Mouse (Mus musculus): ENCODE measurements around the gene Yipf4. TPM values are rescaled to one million over a fixed set of nuclear protein-coding genes. Genes with fewer than 3 reads are reported as not detected.
A peak's percentile ranks its signal among the peaks of the same experiment; 100 is the strongest.
"Not testable (repeated sequence)": the region's sequence is repeated elsewhere in the genome, so short reads cannot be mapped to it uniquely, and the experiment has no call there.

The Yipf4 gene
- 47.6 and 62.7 TPM in 2 replicates for polyA plus RNA-seq (2015; fragmentation: Nextera tagmentation; extraction: Ambion mirVana)

DNA sequence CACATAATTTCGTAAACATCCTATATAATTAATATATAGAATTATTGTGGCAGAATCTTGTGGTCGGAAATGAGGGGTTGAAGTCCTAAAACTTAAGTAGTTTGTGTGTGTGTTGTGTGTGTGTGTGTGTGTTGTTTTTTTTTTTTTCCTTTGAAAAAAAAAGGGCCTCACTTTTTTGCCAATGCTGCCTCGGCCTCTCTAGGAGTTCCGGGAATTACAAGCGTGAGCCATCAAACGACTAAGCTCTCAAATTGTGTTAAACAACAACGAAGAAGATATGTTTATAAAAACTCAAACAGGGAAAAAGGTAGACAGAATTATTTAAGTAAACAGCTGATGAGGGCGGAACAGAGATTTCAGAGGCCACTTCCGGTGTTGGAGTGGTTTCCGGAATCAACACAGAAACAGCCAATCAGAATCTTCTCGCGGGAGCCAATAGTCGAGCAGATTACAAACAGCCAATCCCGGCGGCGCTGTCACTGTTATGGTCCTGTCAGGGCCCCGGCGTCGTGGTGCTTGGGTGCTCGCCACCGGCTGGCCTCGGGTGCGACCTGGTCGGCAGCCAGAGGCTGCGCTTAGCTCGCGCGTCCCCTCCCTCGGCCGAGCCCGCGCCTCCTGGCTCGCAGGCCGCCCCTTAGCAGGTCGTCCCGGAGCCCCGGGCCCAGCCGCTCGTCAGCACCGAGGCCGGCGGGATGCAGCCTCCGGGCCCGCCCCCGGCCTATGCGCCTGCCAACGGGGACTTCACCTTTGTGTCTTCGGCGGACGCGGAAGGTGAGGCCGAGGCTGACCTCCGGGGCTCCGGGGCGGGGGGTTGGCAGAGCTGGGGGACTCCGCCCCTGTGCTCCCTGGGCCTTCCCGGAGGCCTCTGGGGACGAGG, at the start of gene Yipf4:
Gene Yipf4 (plus strand): TSS at position 470 of the 877 bp plus-strand sequence.
- WGBS = 5% methylated on average over 57 of the region's 58 CpGs
- Histone ChIP-seq H3K4me3 (peak within 1 kb of the TSS; percentile 97), H3K9ac (peak within 1 kb of the TSS; percentile 90), H3K9me3 (replicated peaks) (no peaks in the 10 kb centered on the region), H3K36me3 (ENCODE audit: poor library complexity, severe bottlenecking) (peaks cover 25% of the 10 kb centered on the region), H3K27me3 (no peaks in the 10 kb centered on the region), H3K27ac (peak within 1 kb of the TSS; percentile 65), H3K4me2 (peak within 1 kb of the TSS; percentile 70), H3K4me1 (peaks cover 16% of the 10 kb centered on the region)
- ATAC-seq = peak; percentile 100

GRCm38 (mm10) chr17:74440486-74440885, 48.8 kb upstream of the Yipf4 start:
- no peak overlapping the region for H3K9ac ChIP-seq
- ATAC-seq = no peak
- no peak overlapping the region for H3K27ac ChIP-seq
- no peaks in the 10 kb centered on the region for H3K27me3 ChIP-seq
- no peaks in the 10 kb centered on the region for H3K9me3 ChIP-seq (replicated peaks)
- no peaks in the 10 kb centered on the region for H3K36me3 ChIP-seq (ENCODE audit: poor library complexity, severe bottlenecking)
- no peaks in the 10 kb centered on the region for H3K4me1 ChIP-seq
- WGBS = 83% methylated on average over 5 of the region's 5 CpGs
- no peak overlapping the region for H3K4me3 ChIP-seq
- no peak overlapping the region for H3K4me2 ChIP-seq

- Histone ChIP-seq H3K4me1 (no peaks in the 10 kb centered on the region), H3K27me3 (no peaks in the 10 kb centered on the region), H3K27ac (no peak overlapping the region), H3K36me3 (ENCODE audit: poor library complexity, severe bottlenecking) (no peaks in the 10 kb centered on the region), H3K4me3 (no peak overlapping the region), H3K9me3 (replicated peaks) (no peaks in the 10 kb centered on the region), H3K4me2 (no peak overlapping the region), H3K9ac (no peak overlapping the region)
- no peak for ATAC-seq
- WGBS = 91% methylated on average over 10 of the region's 10 CpGs
These were observed 39.5 kb upstream of the Yipf4 start for GRCm38 (mm10) chr17:74449776-74450175.

DNA sequence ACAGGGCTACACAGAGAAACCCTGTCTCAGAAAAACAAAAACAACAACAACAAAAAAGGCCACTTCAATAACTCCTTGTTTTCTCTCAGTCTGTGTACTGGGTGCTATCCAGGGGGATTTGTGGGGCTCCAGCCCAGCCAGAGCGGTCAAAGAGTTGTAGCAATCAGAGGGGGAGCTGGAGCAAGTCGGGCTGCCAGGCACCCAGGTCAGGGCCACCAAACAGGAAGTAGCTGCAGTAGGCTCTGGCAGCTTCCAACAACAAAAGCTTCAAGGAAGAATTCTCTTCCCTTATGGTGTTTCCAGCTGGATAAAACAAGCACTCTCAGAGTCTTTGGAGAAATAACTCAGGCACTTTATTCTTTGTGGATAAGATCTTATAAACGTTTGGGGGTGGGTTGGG, 35.4 kb upstream of the Yipf4 start:
- ATAC-seq = no peak
- H3K9ac ChIP-seq = no peak overlapping the region
- no peak overlapping the region for H3K27ac ChIP-seq
- 87% methylated on average over 3 of the region's 3 CpGs for WGBS
- H3K36me3 ChIP-seq (ENCODE audit: poor library complexity, severe bottlenecking) = no peaks in the 10 kb centered on the region
- no peaks in the 10 kb centered on the region for H3K9me3 ChIP-seq (replicated peaks)
- no peaks in the 10 kb centered on the region for H3K27me3 ChIP-seq
- no peak overlapping the region for H3K4me2 ChIP-seq
- no peaks in the 10 kb centered on the region for H3K4me1 ChIP-seq
- no peak overlapping the region for H3K4me3 ChIP-seq

GRCm38 (mm10) chr17:74454660-74455059, 34.6 kb upstream of the Yipf4 start:
- WGBS = 85% methylated on average over 1 of the region's 1 CpGs
- ATAC-seq = no peak
- no peak overlapping the region for H3K9ac ChIP-seq
- H3K27me3 ChIP-seq = no peaks in the 10 kb centered on the region
- H3K4me2 ChIP-seq = no peak overlapping the region
- no peak overlapping the region for H3K27ac ChIP-seq
- H3K9me3 ChIP-seq (replicated peaks) = no peaks in the 10 kb centered on the region
- no peaks in the 10 kb centered on the region for H3K4me1 ChIP-seq
- no peak overlapping the region for H3K4me3 ChIP-seq
- H3K36me3 ChIP-seq (ENCODE audit: poor library complexity, severe bottlenecking) = no peaks in the 10 kb centered on the region

GRCm38 (mm10) chr17:74455426-74455825, 33.9 kb upstream of the Yipf4 start:
- Histone ChIP-seq H3K36me3 (ENCODE audit: poor library complexity, severe bottlenecking) (no peaks in the 10 kb centered on the region), H3K9ac (no peak overlapping the region), H3K9me3 (replicated peaks) (no peaks in the 10 kb centered on the region), H3K27ac (no peak overlapping the region), H3K4me3 (no peak overlapping the region), H3K27me3 (no peaks in the 10 kb centered on the region), H3K4me2 (no peak overlapping the region), H3K4me1 (no peaks in the 10 kb centered on the region)
- WGBS = 88% methylated on average over 4 of the region's 4 CpGs
- ATAC-seq = no peak

DNA sequence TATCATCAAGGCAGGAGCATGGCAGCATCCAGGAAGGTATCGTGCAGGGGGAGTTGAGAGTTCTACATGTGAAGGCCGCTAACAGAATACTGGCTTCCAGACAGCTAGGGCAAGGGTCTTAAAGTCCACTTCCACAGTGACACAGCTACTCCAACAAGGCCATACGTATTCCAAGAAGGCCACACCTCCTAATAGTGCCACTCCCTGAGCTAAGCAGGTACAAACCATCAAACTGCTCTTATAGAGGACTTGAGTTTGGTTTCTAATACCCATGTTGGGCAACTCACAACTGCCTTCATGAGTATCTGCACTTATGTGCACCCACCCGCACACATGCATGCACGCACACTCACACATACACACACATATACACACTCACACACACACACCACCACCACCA, 32.5 kb upstream of the Yipf4 start:
- no peak for ATAC-seq
- no peak overlapping the region for H3K9ac ChIP-seq
- WGBS = 92% methylated on average over 5 of the region's 5 CpGs

GRCm38 (mm10) chr17:74457972-74458677, 31.2 kb upstream of the Yipf4 start:
- ATAC-seq = no peak
- Histone ChIP-seq H3K4me1 (no peaks in the 10 kb centered on the region), H3K27me3 (no peaks in the 10 kb centered on the region), H3K36me3 (ENCODE audit: poor library complexity, severe bottlenecking) (no peaks in the 10 kb centered on the region), H3K4me2 (no peak overlapping the region), H3K9ac (no peak overlapping the region), H3K4me3 (no peak overlapping the region), H3K9me3 (replicated peaks) (no peaks in the 10 kb centered on the region), H3K27ac (no peak overlapping the region)
- 81% methylated on average over 10 of the region's 10 CpGs for WGBS

More for the DNA sequence above, 32.5 kb upstream of the Yipf4 start:
- Histone ChIP-seq H3K4me1 (no peaks in the 10 kb centered on the region), H3K36me3 (ENCODE audit: poor library complexity, severe bottlenecking) (no peaks in the 10 kb centered on the region), H3K27me3 (no peaks in the 10 kb centered on the region), H3K4me3 (no peak overlapping the region), H3K4me2 (no peak overlapping the region), H3K27ac (no peak overlapping the region), H3K9me3 (replicated peaks) (no peaks in the 10 kb centered on the region)

- no peaks in the 10 kb centered on the region for H3K9me3 ChIP-seq (replicated peaks)
- no peak within 1 kb of the TSS for H3K27ac ChIP-seq
- ATAC-seq = no peak
- H3K4me1 ChIP-seq = no peaks in the 10 kb centered on the region
- no peaks in the 10 kb centered on the region for H3K27me3 ChIP-seq
- H3K4me2 ChIP-seq = no peak within 1 kb of the TSS
- H3K36me3 ChIP-seq (ENCODE audit: poor library complexity, severe bottlenecking) = no peaks in the 10 kb centered on the region
- no peak within 1 kb of the TSS for H3K4me3 ChIP-seq
- 57% methylated on average over 8 of the region's 8 CpGs for WGBS
- H3K9ac ChIP-seq = no peak within 1 kb of the TSS
These were observed 30.4 kb upstream of the Yipf4 start, which contains the start of gene Nlrc4 for GRCm38 (mm10) chr17:74458711-74459408. Gene Nlrc4 (minus strand): TSS chr17:74459142.

GRCm38 (mm10) chr17:74463510-74463909, 25.8 kb upstream of the Yipf4 start:
- Histone ChIP-seq H3K9me3 (replicated peaks) (no peaks in the 10 kb centered on the region), H3K4me1 (no peaks in the 10 kb centered on the region), H3K27me3 (no peaks in the 10 kb centered on the region), H3K27ac (no peak overlapping the region), H3K4me2 (no peak overlapping the region), H3K9ac (no peak overlapping the region), H3K36me3 (ENCODE audit: poor library complexity, severe bottlenecking) (no peaks in the 10 kb centered on the region), H3K4me3 (no peak overlapping the region)
- ATAC-seq = no peak

GRCm38 (mm10) chr17:74467981-74468380, 21.3 kb upstream of the Yipf4 start:
- not testable (repeated sequence) for H3K9ac ChIP-seq; ATAC-seq; H3K36me3 ChIP-seq (ENCODE audit: poor library complexity, severe bottlenecking); H3K4me1 ChIP-seq; H3K4me2 ChIP-seq; H3K4me3 ChIP-seq; H3K27ac ChIP-seq; H3K27me3 ChIP-seq; H3K9me3 ChIP-seq (replicated peaks)
- WGBS = 88% methylated on average over 2 of the region's 2 CpGs

DNA sequence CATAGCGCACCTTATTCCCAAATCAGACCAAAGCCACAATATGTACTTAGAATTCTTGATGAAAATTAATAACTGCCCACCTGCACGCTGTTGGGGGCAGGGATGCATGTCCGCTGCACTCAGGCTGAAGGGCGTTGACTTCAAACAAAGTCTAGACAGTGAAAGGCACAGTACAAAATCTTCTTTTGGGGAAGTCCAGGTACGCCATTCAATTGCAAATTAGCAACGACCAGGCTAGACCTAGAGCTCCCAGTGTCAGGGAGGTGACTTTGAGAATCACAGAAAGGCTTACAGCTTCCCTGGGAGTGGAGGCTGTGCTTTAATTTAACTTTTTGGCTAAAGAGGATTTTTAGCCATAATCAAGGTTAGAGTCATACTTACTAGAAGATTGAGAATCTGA, 19.2 kb upstream of the Yipf4 start:
- not testable (repeated sequence) for H3K9ac ChIP-seq; H3K4me3 ChIP-seq; H3K27ac ChIP-seq; H3K27me3 ChIP-seq; H3K4me2 ChIP-seq; H3K36me3 ChIP-seq (ENCODE audit: poor library complexity, severe bottlenecking); ATAC-seq; H3K4me1 ChIP-seq; H3K9me3 ChIP-seq (replicated peaks)
- whole genome bisulfite sequencing = 76% methylated on average over 6 of the region's 6 CpGs

Data from forebrain, embryonic 13.5 days (tissue).